Mouse (Mus musculus): ENCODE data around the gene Gm11009. TPM values are rescaled to one million over a fixed set of nuclear protein-coding genes. Genes with fewer than 3 reads are reported as not detected.
"Not testable (repeated sequence)": the region's sequence is repeated elsewhere in the genome, so short reads cannot be mapped to it uniquely, and the experiment has no call there.

Gene Gm11009
- total RNA-seq (2021), result not detected
- not detected in 2 replicates for polyA plus RNA-seq (2012; rRNA removed)
- long read RNA-seq, result 0 reads

GRCm38 (mm10) chr2:176319394-176319793 lies at the start of gene Gm11009:
Gene Gm11009, minus strand, starts transcription at chr2:176319494.
- H3K4me1 ChIP-seq (ENCODE audit: control insufficient read depth, insufficient read depth, low read length); H3K79me2 ChIP-seq (replicated peaks; ENCODE audit: control insufficient read depth, insufficient read depth, low read length); DNase-seq; H3K4me3 ChIP-seq; intact Hi-C loops (cut with DNase I); H3K27me3 ChIP-seq (ENCODE audit: control insufficient read depth, insufficient read depth, low read length); H3K9ac ChIP-seq (ENCODE audit: low read depth, low read length); H3K36me3 ChIP-seq (ENCODE audit: control insufficient read depth, insufficient read depth, low read length); H3K27ac ChIP-seq: not testable (repeated sequence)
- no CpG with 5 or more reads among the region's 2 CpGs for WGBS

Other genes starting within 250 kb of the Gm11009 start
- 10 to 100 TPM; 22.5 to 25.9 TPM for gene Gm2004, start 169.7 kb downstream of the Gm11009 start, total RNA-seq (2021)
- gene Gm2004, start 169.7 kb downstream of the Gm11009 start, polyA plus RNA-seq (2012; rRNA removed), result 0.18 and 2.3 TPM in 2 replicates
- gene 2210418O10Rik, start 92.9 kb downstream of the Gm11009 start, total RNA-seq (2021), result 1 to 10 TPM; 2.0 to 3.2 TPM
- 0.04 TPM in 1 of 2 replicates, not detected in the other for gene 2210418O10Rik, start 92.9 kb downstream of the Gm11009 start, polyA plus RNA-seq (2012; rRNA removed)
- 10 to 100 TPM; 28.7 to 36.3 TPM for gene Gm14435, start 104.1 kb upstream of the Gm11009 start, total RNA-seq (2021)
- 0.85 and 3.4 TPM in 2 replicates for gene Gm14435, start 104.1 kb upstream of the Gm11009 start, polyA plus RNA-seq (2012; rRNA removed)
- gene Gm14434, start 167.3 kb upstream of the Gm11009 start, total RNA-seq (2021), result not detected
- 3.8 and 7.8 TPM in 2 replicates for gene Gm14434, start 167.3 kb upstream of the Gm11009 start, polyA plus RNA-seq (2012; rRNA removed)
- not detected for gene Zfp967, start 201.6 kb upstream of the Gm11009 start, total RNA-seq (2021)
- gene Zfp967, start 201.6 kb upstream of the Gm11009 start, polyA plus RNA-seq (2012; rRNA removed), result not detected in 2 replicates

Measured in heart, adult 2 months (tissue).